20 mouse cellular contexts compared by ENCODE assay signal in the genomic region with DNA sequence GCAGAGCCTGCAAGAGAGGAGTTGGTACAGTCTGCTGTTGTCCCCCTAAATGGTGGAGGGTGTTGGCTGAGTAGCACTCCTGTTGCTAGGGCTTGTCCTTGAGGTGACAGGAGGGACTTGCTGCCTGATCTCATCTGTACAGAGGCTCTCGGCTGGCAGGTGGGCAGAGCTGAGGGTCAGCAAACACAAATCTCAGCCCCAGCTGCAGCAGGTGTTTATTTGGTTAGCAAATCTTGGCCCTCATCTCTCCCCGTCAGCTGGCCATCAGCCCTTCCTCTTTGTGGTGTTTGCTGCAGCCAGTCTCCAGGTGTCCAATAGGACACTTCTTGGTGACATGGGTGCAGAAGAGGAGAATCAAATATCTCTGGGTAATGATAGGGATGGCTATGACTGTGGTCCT. TPM values are rescaled to one million over a fixed set of nuclear protein-coding genes. Genes with fewer than 3 reads are reported as not detected.
A peak's percentile ranks its signal among the peaks of the same experiment; 100 is the strongest.
DNase-seq lines count a peak whose midpoint lies in the region; ATAC-seq and TF ChIP-seq lines count a peak whose summit lies in the region.
"Had no signal": no experiment of that assay in that cellular context is flagged by ENCODE, and none has a peak within 500 bp of the region (broad histone marks: within the 10 kb centered on the region; RNA-seq: fewer than 3 reads in every experiment).

No protein-coding gene starts in this region.

- H3K4me1 ChIP-seq in forebrain, embryonic 10.5 days, result peaks cover 31% of the 10 kb centered on the region
- no peaks in the 10 kb centered on the region for H3K4me1 ChIP-seq in forebrain, postnatal 0 days (ENCODE audit: insufficient read depth)
- peaks cover 15% of the 10 kb centered on the region for H3K4me1 ChIP-seq in heart, embryonic 16.5 days (ENCODE audit: control insufficient read depth, insufficient read depth, low read length)
- peaks cover 30% of the 10 kb centered on the region for H3K4me1 ChIP-seq in limb, embryonic 12.5 days (replicated peaks)
- H3K4me1 ChIP-seq in midbrain, embryonic 16.5 days (ENCODE audit: control insufficient read depth, insufficient read depth, low read length), result no peaks in the 10 kb centered on the region; the same call in 1 of the 2 replicates

- peak overlapping the region; percentile 48; the same call in 1 of the 2 replicates for H3K27ac ChIP-seq in forebrain, embryonic 10.5 days
- H3K27ac ChIP-seq in forebrain, postnatal 0 days (ENCODE audit: low read depth, low read length), result no peak overlapping the region
- no peak overlapping the region for H3K27ac ChIP-seq in heart, embryonic 16.5 days (ENCODE audit: low read length)
- 0 out of 2 replicates have a peak overlapping the region, but pooled peaks have one; percentile 53 for H3K27ac ChIP-seq in limb, embryonic 12.5 days
- H3K27ac ChIP-seq in midbrain, embryonic 16.5 days (ENCODE audit: low read length), result no peak overlapping the region
- H3K27ac ChIP-seq: hindbrain, embryonic 10.5 days; liver, embryonic 14.5 days; macrophage had no signal

- intact Hi-C loops in heart, postnatal 25 days (cut with DNase I), result no loop called here

- no peaks in the 10 kb centered on the region for H3K36me3 ChIP-seq in forebrain, embryonic 10.5 days (replicated peaks)
- no peaks in the 10 kb centered on the region for H3K36me3 ChIP-seq in forebrain, postnatal 0 days (ENCODE audit: insufficient read depth)
- no peaks in the 10 kb centered on the region for H3K36me3 ChIP-seq in heart, embryonic 16.5 days (ENCODE audit: control insufficient read depth, insufficient read depth)
- no peaks in the 10 kb centered on the region; the same call in 1 of the 2 replicates for H3K36me3 ChIP-seq in limb, embryonic 12.5 days
- no peaks in the 10 kb centered on the region for H3K36me3 ChIP-seq in midbrain, embryonic 16.5 days (ENCODE audit: control insufficient read depth, insufficient read depth, low read length)
- H3K36me3 ChIP-seq: hindbrain, embryonic 10.5 days had no signal

- no peak overlapping the region for H3K9ac ChIP-seq in forebrain, postnatal 0 days
- peak overlapping the region; percentile 16; the same call in 1 of the 2 replicates for H3K9ac ChIP-seq in heart, embryonic 16.5 days (ENCODE audit: low read length)
- no peak overlapping the region for H3K9ac ChIP-seq in limb, embryonic 12.5 days (replicated peaks)
- H3K9ac ChIP-seq in midbrain, embryonic 16.5 days (ENCODE audit: low read depth, low read length), result no peak overlapping the region
- H3K9ac ChIP-seq: liver, embryonic 14.5 days had no signal

- no peak for TF ChIP-seq CTCF in forebrain, postnatal 0 days (IDR thresholded peaks at IDR 0.05; ENCODE audit: low read depth)

- DNase-seq in forebrain, embryonic 10.5 days (ENCODE audit: extremely low spot score, low spot score), result no peak
- DNase-seq in forebrain, postnatal 0 days, result no peak
- DNase-seq in heart, postnatal 25 days (ENCODE audit: low spot score), result no peak
- peak; percentile 79 for DNase-seq in A20 (ENCODE audit: low read depth, low spot score)
- no peak for DNase-seq in gastrocnemius, postnatal 10 days
- DNase-seq: adrenal gland, postnatal 36 days; cerebellum, adult 9-11 months; embryo, embryonic 11 days; gastrocnemius, postnatal 36 days; kidney, postnatal 36 days; midbrain, embryonic 14.5 days; right cerebral cortex, postnatal 14 days; thymus, adult 2 months had no signal

- H3K4me2 ChIP-seq in forebrain, postnatal 0 days (ENCODE audit: low read depth), result no peak overlapping the region
- no peak overlapping the region for H3K4me2 ChIP-seq in heart, embryonic 16.5 days (ENCODE audit: low read depth, low read length)
- H3K4me2 ChIP-seq in limb, embryonic 12.5 days, result no peak overlapping the region
- no peak overlapping the region for H3K4me2 ChIP-seq in midbrain, embryonic 16.5 days (ENCODE audit: low read length)

- no peaks in the 10 kb centered on the region for H3K9me3 ChIP-seq in forebrain, embryonic 10.5 days
- H3K9me3 ChIP-seq in forebrain, postnatal 0 days (ENCODE audit: low read length), result no peaks in the 10 kb centered on the region
- no peaks in the 10 kb centered on the region for H3K9me3 ChIP-seq in heart, embryonic 16.5 days (replicated peaks; ENCODE audit: control insufficient read depth, low read length)
- peaks cover 4% of the 10 kb centered on the region; the same call in 1 of the 2 replicates for H3K9me3 ChIP-seq in limb, embryonic 12.5 days
- no peaks in the 10 kb centered on the region for H3K9me3 ChIP-seq in midbrain, embryonic 16.5 days (replicated peaks; ENCODE audit: control insufficient read depth, low read length, poor library complexity, severe bottlenecking)
- H3K9me3 ChIP-seq: hindbrain, embryonic 10.5 days had no signal

- 65% methylated on average over 2 of the region's 2 CpGs for WGBS in forebrain, embryonic 10.5 days
- WGBS in forebrain, postnatal 0 days, result 80% methylated on average over 2 of the region's 2 CpGs
- WGBS in heart, embryonic 16.5 days, result 62% methylated on average over 2 of the region's 2 CpGs
- 54% methylated on average over 2 of the region's 2 CpGs for WGBS in limb, embryonic 12.5 days
- WGBS in midbrain, embryonic 16.5 days, result 69% methylated on average over 2 of the region's 2 CpGs

- ATAC-seq in forebrain, postnatal 0 days, result no peak
- no peak for ATAC-seq in heart, embryonic 16.5 days (replicated peaks; ENCODE audit: extremely low read depth, insufficient read depth, low FRiP score)
- ATAC-seq in limb, embryonic 12.5 days (ENCODE audit: insufficient number of reproducible peaks, insufficient read depth, low FRiP score, low TSS enrichment, low read depth), result no peak
- ATAC-seq in midbrain, embryonic 16.5 days, result no peak
- ATAC-seq: activated CD4-positive, CD25-positive, alpha-beta regulatory T cell, adult 4 months had no signal

- H3K4me3 ChIP-seq in forebrain, embryonic 10.5 days, result no peak overlapping the region
- H3K4me3 ChIP-seq in forebrain, postnatal 0 days (ENCODE audit: low read depth, low read length), result no peak overlapping the region
- H3K4me3 ChIP-seq in heart, embryonic 16.5 days (ENCODE audit: low read length), result no peak overlapping the region
- H3K4me3 ChIP-seq in limb, embryonic 12.5 days (replicated peaks), result no peak overlapping the region
- no peak overlapping the region for H3K4me3 ChIP-seq in midbrain, embryonic 16.5 days (ENCODE audit: low read depth, low read length)
- H3K4me3 ChIP-seq: hindbrain, embryonic 10.5 days had no signal

- H3K27me3 ChIP-seq in forebrain, embryonic 10.5 days (ENCODE audit: poor library complexity, severe bottlenecking), result peaks cover 17% of the 10 kb centered on the region
- H3K27me3 ChIP-seq in forebrain, postnatal 0 days (ENCODE audit: insufficient read depth, low read length), result peaks cover under 1% of the 10 kb centered on the region; the same call in 1 of the 2 replicates
- peaks cover 2% of the 10 kb centered on the region; the same call in 1 of the 2 replicates for H3K27me3 ChIP-seq in heart, embryonic 16.5 days (ENCODE audit: control insufficient read depth, insufficient read depth, low read length)
- H3K27me3 ChIP-seq in limb, embryonic 12.5 days, result peaks cover 3% of the 10 kb centered on the region
- H3K27me3 ChIP-seq in midbrain, embryonic 16.5 days (ENCODE audit: control insufficient read depth, insufficient read depth, low read depth, low read length), result peaks cover 3% of the 10 kb centered on the region; the same call in 1 of the 2 replicates

RNA-seq across cellular contexts. Expression of a gene that starts 7.1 kb away (rescaled TPM):
- polyA plus RNA-seq in forebrain, embryonic 10.5 days (2016; fragmentation: Nextera tagmentation; extraction: Ambion mirVana), result 1.6 TPM in 2 replicates
- 1.8 and 2.9 TPM in 2 replicates for total RNA-seq in forebrain, postnatal 0 days (2014; rRNA removed)
- 0.30 TPM in 2 replicates for polyA plus RNA-seq in forebrain, postnatal 0 days (2015; fragmentation: Nextera tagmentation; extraction: Ambion mirVana)
- 2.2 and 2.6 TPM in 2 replicates for polyA plus RNA-seq in heart, embryonic 16.5 days (2015; fragmentation: Nextera tagmentation; extraction: Ambion mirVana)
- 1 to 10 TPM; 4.6 to 6.8 TPM for total RNA-seq in heart, postnatal 25 days (2021)
- 4.3 and 5.2 TPM in 2 replicates for polyA plus RNA-seq in limb, embryonic 12.5 days (2016; fragmentation: Nextera tagmentation; extraction: Ambion mirVana)
- 0.70 and 0.73 TPM in 2 replicates for polyA plus RNA-seq in midbrain, embryonic 16.5 days (2015; fragmentation: Nextera tagmentation; extraction: Ambion mirVana)
- 1 to 10 TPM; 6.3 to 7.2 TPM for total RNA-seq in gastrocnemius, postnatal 10 days (2021)

RNA-seq across cellular contexts. Expression of a gene that starts 35.4 kb away (rescaled TPM):
- 3.1 and 3.4 TPM in 2 replicates for polyA plus RNA-seq in forebrain, embryonic 10.5 days (2016; fragmentation: Nextera tagmentation; extraction: Ambion mirVana)
- 36.5 and 48.1 TPM in 2 replicates for total RNA-seq in forebrain, postnatal 0 days (2014; rRNA removed)
- 2.5 and 3.5 TPM in 2 replicates for polyA plus RNA-seq in forebrain, postnatal 0 days (2015; fragmentation: Nextera tagmentation; extraction: Ambion mirVana)
- polyA plus RNA-seq in heart, embryonic 16.5 days (2015; fragmentation: Nextera tagmentation; extraction: Ambion mirVana), result 5.8 and 6.2 TPM in 2 replicates
- 10 to 100 TPM; 18.2 to 24.2 TPM for total RNA-seq in heart, postnatal 25 days (2021)
- 3.5 and 5.3 TPM in 2 replicates for polyA plus RNA-seq in limb, embryonic 12.5 days (2016; fragmentation: Nextera tagmentation; extraction: Ambion mirVana)
- 2.9 and 3.7 TPM in 2 replicates for polyA plus RNA-seq in midbrain, embryonic 16.5 days (2015; fragmentation: Nextera tagmentation; extraction: Ambion mirVana)
- 10 to 100 TPM; 26.5 to 30.5 TPM for total RNA-seq in gastrocnemius, postnatal 10 days (2021)

Comparison
In these comparisons a context has a peak if more than half of its experiments do, and no peak if none do; other contexts are left out.
1. H3K27ac ChIP-seq: peak in forebrain, embryonic 10.5 days (single experiment) and limb, embryonic 12.5 days (single experiment); none in forebrain, postnatal 0 days (single experiment), heart, embryonic 16.5 days (single experiment) and midbrain, embryonic 16.5 days (single experiment).